Mouse (Mus musculus): ENCODE data around the gene Ctnnbip1. TPM values are rescaled to one million over a fixed set of nuclear protein-coding genes. Genes with fewer than 3 reads are reported as not detected.

The Ctnnbip1 gene
- total and polyA plus RNA-seq, 2 experiments from 2014 or later, result 109 to 116 TPM

DNA sequence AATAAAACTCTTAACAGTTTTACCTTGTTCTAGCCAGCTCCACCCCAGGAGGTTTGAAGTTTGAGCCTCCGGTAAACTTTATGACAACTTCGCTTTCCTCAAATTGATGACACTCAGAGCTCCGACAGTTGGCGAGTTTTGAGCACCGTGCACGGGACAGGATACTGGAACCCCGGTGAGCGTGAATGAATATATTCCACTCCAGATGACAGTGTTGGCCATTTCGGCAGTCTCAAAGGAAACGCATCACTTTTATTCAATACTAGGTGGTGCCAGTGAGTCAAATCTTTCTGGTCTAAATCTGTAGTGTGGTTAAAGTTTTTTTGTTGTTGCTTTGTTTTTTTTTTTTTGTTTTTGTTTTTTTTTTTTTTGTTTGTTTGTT lies 32.2 kb upstream of the Ctnnbip1 start:
- H3K9ac ChIP-seq (replicated peaks; ENCODE audit: low read length, poor library complexity, severe bottlenecking), result peak overlapping the region; percentile 82; the same call in 1 of the 2 replicates
- peak overlapping the region; percentile 62; the same call in 1 of the 2 replicates for H3K27ac ChIP-seq (ENCODE audit: low read depth, low read length)
- H3K36me3 ChIP-seq (ENCODE audit: insufficient read depth, low read length), result peaks cover 23% of the 10 kb centered on the region
- H3K4me1 ChIP-seq (ENCODE audit: insufficient read depth, low read length), result no peaks in the 10 kb centered on the region
- H3K4me2 ChIP-seq (ENCODE audit: low read depth, low read length, poor library complexity, severe bottlenecking), result peak overlapping the region; percentile 58
- H3K27me3 ChIP-seq (ENCODE audit: insufficient read depth, low read length), result no peaks in the 10 kb centered on the region
- H3K4me3 ChIP-seq (ENCODE audit: low read depth, low read length), result peak overlapping the region; percentile 75
- DNase-seq (ENCODE audit: low spot score) (peak; percentile 69), ATAC-seq (ENCODE audit: low FRiP score) (no peak)
- under 1% methylated on average over 10 of the region's 10 CpGs for WGBS
- peak; percentile 63 for TF ChIP-seq CTCF (IDR thresholded peaks at IDR 0.05)
- no peaks in the 10 kb centered on the region for H3K9me3 ChIP-seq (ENCODE audit: low read length)

DNA sequence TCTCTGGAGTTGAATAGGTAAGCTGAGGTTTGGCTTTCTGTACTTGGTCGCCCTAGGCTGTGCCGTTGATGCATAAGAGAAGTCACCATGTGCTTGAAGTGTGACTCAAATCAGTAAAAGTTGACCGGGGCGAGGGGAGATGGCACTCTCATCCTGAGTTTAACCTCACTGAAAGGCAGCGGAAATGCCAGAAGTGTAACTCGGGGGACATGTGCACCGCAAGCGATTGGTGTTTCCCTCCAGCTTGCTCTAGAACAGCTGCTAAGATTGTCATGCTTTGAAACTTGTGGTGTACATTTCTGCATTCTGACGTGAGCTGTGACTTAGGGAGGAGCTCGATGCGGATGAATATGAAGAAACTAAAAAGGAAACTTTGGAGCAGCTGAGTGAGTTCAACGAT lies 30.3 kb upstream of the Ctnnbip1 start:
- ATAC-seq (ENCODE audit: low FRiP score) (no peak), DNase-seq (ENCODE audit: low spot score) (no peak)
- Histone ChIP-seq H3K9ac (replicated peaks; ENCODE audit: low read length, poor library complexity, severe bottlenecking) (no peak overlapping the region), H3K36me3 (ENCODE audit: insufficient read depth, low read length) (peaks cover 28% of the 10 kb centered on the region), H3K4me3 (ENCODE audit: low read depth, low read length) (no peak overlapping the region), H3K9me3 (ENCODE audit: low read length) (no peaks in the 10 kb centered on the region), H3K4me1 (ENCODE audit: insufficient read depth, low read length) (no peaks in the 10 kb centered on the region), H3K27ac (ENCODE audit: low read depth, low read length) (no peak overlapping the region), H3K27me3 (ENCODE audit: insufficient read depth, low read length) (no peaks in the 10 kb centered on the region), H3K4me2 (ENCODE audit: low read depth, low read length, poor library complexity, severe bottlenecking) (no peak overlapping the region)
- TF ChIP-seq CTCF (IDR thresholded peaks at IDR 0.05), result no peak
- 96% methylated on average over 12 of the region's 12 CpGs for WGBS

DNA sequence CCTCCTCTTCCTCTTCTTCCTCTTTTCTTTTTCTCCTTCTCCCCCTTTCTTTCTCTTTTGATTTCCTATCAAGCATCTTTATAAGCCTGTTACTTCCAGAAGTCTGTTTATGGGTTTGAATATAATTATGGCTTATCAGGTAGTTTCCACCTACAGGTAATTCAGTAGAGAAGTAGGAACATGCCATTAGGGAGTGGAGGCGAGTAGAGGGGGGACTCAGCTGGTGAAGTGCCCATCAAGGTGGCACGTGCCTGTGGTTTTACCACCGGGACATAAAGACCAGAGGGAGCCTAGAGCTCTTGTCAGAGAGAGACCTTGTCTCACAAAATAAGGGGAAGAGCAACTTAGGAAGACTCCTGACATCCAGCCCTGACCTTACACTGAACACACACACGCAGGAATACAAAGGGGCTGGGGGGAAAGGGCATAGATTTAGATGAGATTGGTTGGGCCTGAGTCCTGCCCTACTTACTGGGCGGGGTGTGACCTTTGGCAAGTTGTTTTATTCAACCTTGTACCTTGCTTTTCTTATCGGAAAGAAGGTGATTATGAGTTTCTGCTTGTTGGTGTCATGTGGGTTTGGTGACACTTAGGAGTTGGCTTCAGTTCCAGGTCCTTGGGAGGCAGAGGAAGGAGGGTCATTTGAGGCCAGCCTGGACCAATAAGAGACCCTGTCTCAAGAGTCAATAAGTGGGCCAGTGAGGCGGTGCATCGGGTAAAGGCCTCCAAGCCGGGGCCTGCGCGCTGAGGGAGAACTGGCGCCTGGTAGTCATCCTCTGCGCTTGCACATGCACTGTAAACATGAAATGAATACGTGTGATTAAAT lies 28.4 kb upstream of the Ctnnbip1 start:
- Histone ChIP-seq H3K4me3 (ENCODE audit: low read depth, low read length) (no peak overlapping the region), H3K27me3 (ENCODE audit: insufficient read depth, low read length) (no peaks in the 10 kb centered on the region), H3K9ac (replicated peaks; ENCODE audit: low read length, poor library complexity, severe bottlenecking) (no peak overlapping the region), H3K4me1 (ENCODE audit: insufficient read depth, low read length) (no peaks in the 10 kb centered on the region), H3K9me3 (ENCODE audit: low read length) (no peaks in the 10 kb centered on the region), H3K36me3 (ENCODE audit: insufficient read depth, low read length) (peaks cover 43% of the 10 kb centered on the region), H3K4me2 (ENCODE audit: low read depth, low read length, poor library complexity, severe bottlenecking) (no peak overlapping the region), H3K27ac (ENCODE audit: low read depth, low read length) (no peak overlapping the region)
- no peak for TF ChIP-seq CTCF (IDR thresholded peaks at IDR 0.05)
- no peak for ATAC-seq (ENCODE audit: low FRiP score)
- 96% methylated on average over 14 of the region's 14 CpGs for WGBS
- DNase-seq (ENCODE audit: low spot score), result no peak

DNA sequence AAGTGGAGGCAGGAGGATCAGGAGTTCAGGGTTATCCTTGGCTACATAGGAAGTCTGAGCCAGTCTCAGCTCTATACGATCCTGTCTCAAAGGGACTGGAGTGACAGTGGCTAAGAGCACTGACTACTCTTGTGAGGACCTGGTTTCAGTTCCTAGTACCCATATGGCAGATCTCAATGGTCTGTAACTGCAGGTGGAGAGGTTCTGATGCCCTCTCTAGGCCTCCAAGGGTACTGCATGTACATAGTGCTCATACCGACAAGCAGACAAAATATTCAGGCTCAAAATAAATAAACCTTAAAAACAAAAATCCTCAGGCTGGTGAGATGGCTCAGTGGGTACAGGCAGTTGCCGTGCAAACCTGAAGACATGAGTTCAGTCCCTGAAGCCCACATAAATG lies 26.9 kb upstream of the Ctnnbip1 start:
- TF ChIP-seq CTCF (IDR thresholded peaks at IDR 0.05), result peak; percentile 39
- ATAC-seq (ENCODE audit: low FRiP score) (no peak), DNase-seq (ENCODE audit: low spot score) (no peak)
- Histone ChIP-seq H3K9ac (replicated peaks; ENCODE audit: low read length, poor library complexity, severe bottlenecking) (no peak overlapping the region), H3K36me3 (ENCODE audit: insufficient read depth, low read length) (peaks cover 50% of the 10 kb centered on the region), H3K27ac (ENCODE audit: low read depth, low read length) (no peak overlapping the region), H3K27me3 (ENCODE audit: insufficient read depth, low read length) (no peaks in the 10 kb centered on the region), H3K9me3 (ENCODE audit: low read length) (no peaks in the 10 kb centered on the region), H3K4me3 (ENCODE audit: low read depth, low read length) (no peak overlapping the region), H3K4me1 (ENCODE audit: insufficient read depth, low read length) (no peaks in the 10 kb centered on the region), H3K4me2 (ENCODE audit: low read depth, low read length, poor library complexity, severe bottlenecking) (no peak overlapping the region)
- WGBS, result 99% methylated on average over 3 of the region's 3 CpGs

DNA sequence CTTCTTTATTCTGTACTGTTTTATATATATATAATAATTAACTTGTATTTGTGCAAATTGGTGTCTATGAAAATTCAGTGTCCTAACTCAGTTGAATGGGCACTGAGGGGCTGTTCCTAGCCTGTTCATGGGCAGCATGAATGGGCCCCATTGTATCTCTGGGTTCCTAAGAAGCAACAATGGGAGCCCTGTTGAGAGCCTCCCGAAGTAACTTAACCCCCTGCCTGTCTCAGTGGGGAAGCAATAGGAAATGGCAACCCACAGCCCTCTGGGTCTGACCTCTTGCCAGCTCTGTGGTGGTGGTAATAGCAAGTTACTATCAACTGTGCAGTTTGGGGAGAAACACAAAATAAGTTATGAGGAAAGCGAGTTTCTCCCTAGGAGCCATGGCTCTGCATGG lies 21.4 kb upstream of the Ctnnbip1 start:
- 12% methylated on average over 2 of the region's 2 CpGs for WGBS
- Histone ChIP-seq H3K9me3 (ENCODE audit: low read length) (no peaks in the 10 kb centered on the region), H3K4me2 (ENCODE audit: low read depth, low read length, poor library complexity, severe bottlenecking) (no peak overlapping the region), H3K27ac (ENCODE audit: low read depth, low read length) (peak overlapping the region; percentile 60; the same call in 1 of the 2 replicates), H3K4me3 (ENCODE audit: low read depth, low read length) (no peak overlapping the region), H3K36me3 (ENCODE audit: insufficient read depth, low read length) (peaks cover 42% of the 10 kb centered on the region), H3K4me1 (ENCODE audit: insufficient read depth, low read length) (no peaks in the 10 kb centered on the region), H3K9ac (replicated peaks; ENCODE audit: low read length, poor library complexity, severe bottlenecking) (no peak overlapping the region), H3K27me3 (ENCODE audit: insufficient read depth, low read length) (no peaks in the 10 kb centered on the region)
- DNase-seq (ENCODE audit: low spot score) (peak; percentile 70), ATAC-seq (ENCODE audit: low FRiP score) (peak; percentile 54; the same call in 1 of the 2 replicates)
- TF ChIP-seq CTCF (IDR thresholded peaks at IDR 0.05), result no peak

DNA sequence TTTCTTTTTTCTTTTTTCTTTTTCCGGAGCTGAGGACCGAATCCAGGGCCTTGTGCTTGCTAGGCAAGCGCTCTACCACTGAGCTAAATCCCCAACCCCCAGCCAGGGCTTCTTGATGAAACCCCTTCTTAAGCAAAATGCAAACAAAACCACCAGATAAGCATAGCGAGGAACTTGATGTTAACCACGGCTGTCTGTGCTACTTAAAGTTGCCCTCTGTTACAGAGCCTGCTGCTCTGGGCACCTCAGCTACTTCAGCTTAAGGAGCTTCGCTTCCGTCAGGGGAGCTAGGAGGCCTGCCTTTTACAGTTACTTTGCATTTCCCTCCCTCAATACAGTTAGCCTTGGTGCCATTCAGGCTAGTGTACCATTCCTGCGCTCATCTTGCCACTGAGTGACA lies 19.1 kb upstream of the Ctnnbip1 start:
- 76% methylated on average over 8 of the region's 8 CpGs for WGBS
- no peak for ATAC-seq (ENCODE audit: low FRiP score)

More for the DNA sequence above, 19.1 kb upstream of the Ctnnbip1 start:
- Histone ChIP-seq H3K9me3 (ENCODE audit: low read length) (no peaks in the 10 kb centered on the region), H3K36me3 (ENCODE audit: insufficient read depth, low read length) (peaks cover 34% of the 10 kb centered on the region), H3K4me1 (ENCODE audit: insufficient read depth, low read length) (no peaks in the 10 kb centered on the region), H3K9ac (replicated peaks; ENCODE audit: low read length, poor library complexity, severe bottlenecking) (no peak overlapping the region), H3K27me3 (ENCODE audit: insufficient read depth, low read length) (no peaks in the 10 kb centered on the region), H3K4me2 (ENCODE audit: low read depth, low read length, poor library complexity, severe bottlenecking) (no peak overlapping the region), H3K27ac (ENCODE audit: low read depth, low read length) (no peak overlapping the region), H3K4me3 (ENCODE audit: low read depth, low read length) (no peak overlapping the region)
- DNase-seq (ENCODE audit: low spot score), result no peak
- TF ChIP-seq CTCF (IDR thresholded peaks at IDR 0.05), result no peak

All from midbrain, postnatal 0 days (tissue).